Mouse (Mus musculus) midbrain, embryonic 10.5 days (tissue): Measurements from ENCODE around the gene Tbp. TPM values are rescaled to one million over a fixed set of nuclear protein-coding genes. Genes with fewer than 3 reads are reported as not detected.

Experiments used
- DNase-seq: peaks from one replicate; pipeline ENCODE4 v3.0.0-alpha.2; 2017; ENCODE audit warnings: low spot score
- H3K27ac ChIP-seq: fragments of 300-500 bp; sonication (generic); replicated peaks from 2 replicates; pipeline ENCODE4 v1.5.1; 2016; ENCODE audit warnings: mild to moderate bottlenecking
- H3K27me3 ChIP-seq: fragments of 300-500 bp; sonication (generic); 2 replicates; pipeline ENCODE4 v1.6.1; 2016; ENCODE audit warnings: low read depth, mild to moderate bottlenecking; ENCODE audit not compliant: poor library complexity, severe bottlenecking
- H3K36me3 ChIP-seq: fragments of 300-500 bp; sonication (generic); 2 replicates; pipeline ENCODE4 v1.6.1; 2016; ENCODE audit warnings: mild to moderate bottlenecking, moderate library complexity
- H3K4me1 ChIP-seq: fragments of 300-500 bp; sonication (generic); 2 replicates; pipeline ENCODE4 v1.6.1; 2016
- H3K4me3 ChIP-seq: fragments of 300-500 bp; sonication (generic); 2 replicates; pipeline ENCODE4 v1.5.1; 2016; ENCODE audit warnings: mild to moderate bottlenecking, moderate library complexity
- H3K9me3 ChIP-seq: fragments of 300-500 bp; sonication (generic); replicated peaks from 2 replicates; pipeline ENCODE4 v1.6.1; 2016; ENCODE audit warnings: mild to moderate bottlenecking
- WGBS: fragments of 180-500 bp; shearing (Covaris S2); methylation state at CpG from one replicate; pipeline ENCODE4 v1.1.7; 2016; 5-methylcytosine and 5-hydroxymethylcytosine counted together
- polyA plus RNA-seq: library from polyadenylated mRNA; unstranded; fragments of >200 nt; fragmentation: Nextera tagmentation; extraction: Ambion mirVana; gene quantifications from 2 replicates; pipeline ENCODE4 v1.2.1, GENCODE M21; 2016

Gene Tbp
- polyA plus RNA-seq, 1 experiment from 2014 or later = 67.7 TPM

DNA sequence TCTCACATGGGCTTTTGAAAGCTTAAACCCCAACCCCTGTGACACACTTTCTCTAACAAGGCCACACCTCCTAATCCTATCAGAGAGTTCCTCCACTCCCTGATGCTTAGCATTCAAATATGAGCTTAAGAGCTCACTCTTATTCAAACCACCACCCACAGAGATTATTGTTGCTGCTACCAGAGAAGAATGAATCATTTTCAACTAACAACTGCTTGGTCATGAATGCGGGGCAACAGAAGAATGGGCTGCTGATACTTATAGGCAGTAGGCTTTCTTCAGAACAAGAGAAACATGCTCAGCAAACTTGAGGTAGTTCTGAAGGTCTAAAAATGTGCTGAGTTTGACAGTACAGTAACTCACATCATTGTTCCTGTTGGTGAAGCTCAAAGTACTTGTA lies 50.0 kb downstream of the Tbp start:
- Histone ChIP-seq H3K27me3 (no peaks in the 10 kb centered on the region), H3K9me3 (no peaks in the 10 kb centered on the region; the same call in 1 of the 2 replicates), H3K27ac (no peak overlapping the region), H3K4me3 (no peak overlapping the region), H3K4me1 (peaks cover 4% of the 10 kb centered on the region; the same call in 1 of the 2 replicates), H3K36me3 (peaks cover 4% of the 10 kb centered on the region)
- WGBS = 46% methylated on average over 1 of the region's 1 CpGs
- no peak for DNase-seq

DNA sequence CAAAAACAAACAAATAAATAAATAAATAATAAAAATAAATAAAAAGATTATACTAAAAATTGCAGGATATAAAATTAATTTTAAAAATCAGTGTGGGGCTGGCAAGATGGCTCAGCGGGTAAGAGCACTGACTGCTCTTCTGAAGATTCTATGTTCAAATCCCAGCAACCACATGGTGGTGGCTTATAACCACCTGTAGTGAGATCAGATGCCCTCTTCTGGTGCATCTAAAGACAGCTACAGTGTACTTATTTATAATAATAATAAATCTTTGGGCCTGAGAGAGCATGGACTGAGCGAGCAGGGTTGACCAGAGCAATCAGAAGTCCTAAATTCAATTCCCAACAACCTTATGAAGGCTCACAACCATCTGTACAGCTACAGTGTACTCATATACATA lies 60.3 kb downstream of the Tbp start:
- peaks cover 13% of the 10 kb centered on the region; the same call in 1 of the 2 replicates for H3K27me3 ChIP-seq
- H3K9me3 ChIP-seq = no peaks in the 10 kb centered on the region
- no peak for DNase-seq
- H3K4me1 ChIP-seq = peaks cover 9% of the 10 kb centered on the region
- H3K27ac ChIP-seq = no peak overlapping the region
- H3K36me3 ChIP-seq = no peaks in the 10 kb centered on the region
- no peak overlapping the region for H3K4me3 ChIP-seq
- 88% methylated on average over 2 of the region's 2 CpGs for WGBS

DNA sequence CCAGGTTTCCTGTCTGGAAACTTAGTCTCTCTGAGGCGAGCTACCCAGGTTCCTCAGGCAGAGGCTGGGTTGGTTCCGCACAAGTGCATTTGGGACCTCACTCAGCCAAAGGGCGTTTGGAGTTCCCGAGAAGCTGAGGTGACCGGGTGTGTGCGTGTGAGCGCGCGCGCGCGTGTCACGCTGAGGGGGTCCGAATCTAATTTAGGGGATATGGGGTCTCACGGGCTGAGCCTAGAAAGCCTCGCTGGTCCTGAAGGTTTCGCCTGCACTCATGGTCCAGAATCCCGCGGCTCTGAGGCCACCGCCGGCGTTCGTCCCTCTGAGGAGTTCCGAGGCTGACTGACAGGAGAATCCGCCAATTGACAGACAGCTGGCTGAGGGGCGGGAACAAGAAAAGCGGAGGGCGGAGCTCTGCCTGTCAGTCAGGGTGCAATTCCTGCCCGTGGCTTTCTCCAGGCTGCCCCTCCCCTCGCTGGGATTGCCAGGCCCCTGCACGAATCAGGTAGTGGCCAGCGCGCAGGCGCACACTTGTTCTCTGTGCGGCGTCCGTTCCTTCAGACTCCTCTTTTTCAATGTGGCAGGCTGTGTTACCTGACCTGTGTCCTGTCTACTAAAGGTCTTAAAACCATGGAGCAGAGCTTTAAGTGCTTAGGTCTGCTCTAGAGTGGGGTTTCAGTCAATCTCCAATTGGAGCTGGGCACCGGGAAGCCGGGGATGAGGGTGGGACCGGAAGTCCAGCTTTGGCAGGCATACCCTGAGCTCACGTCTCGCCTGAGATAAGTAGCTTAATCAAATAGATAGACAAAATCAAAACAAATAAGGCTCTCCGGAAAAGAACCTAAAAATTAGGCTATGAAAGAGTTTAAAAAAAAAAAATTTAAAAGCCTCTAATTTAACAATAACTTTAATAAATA lies 64.6 kb downstream of the Tbp start, which contains the start of gene Prdm9:
Prdm9 (minus strand) TSS at position 341 of the 914 bp plus-strand sequence.
- under 1% methylated on average over 43 of the region's 43 CpGs for WGBS
- Histone ChIP-seq H3K27ac (peak within 1 kb of the TSS; percentile 91), H3K4me1 (peaks cover 10% of the 10 kb centered on the region), H3K27me3 (peaks cover 13% of the 10 kb centered on the region; the same call in 1 of the 2 replicates), H3K4me3 (peak within 1 kb of the TSS; percentile 76), H3K36me3 (no peaks in the 10 kb centered on the region), H3K9me3 (no peaks in the 10 kb centered on the region)
- peak; percentile 99 for DNase-seq

DNA sequence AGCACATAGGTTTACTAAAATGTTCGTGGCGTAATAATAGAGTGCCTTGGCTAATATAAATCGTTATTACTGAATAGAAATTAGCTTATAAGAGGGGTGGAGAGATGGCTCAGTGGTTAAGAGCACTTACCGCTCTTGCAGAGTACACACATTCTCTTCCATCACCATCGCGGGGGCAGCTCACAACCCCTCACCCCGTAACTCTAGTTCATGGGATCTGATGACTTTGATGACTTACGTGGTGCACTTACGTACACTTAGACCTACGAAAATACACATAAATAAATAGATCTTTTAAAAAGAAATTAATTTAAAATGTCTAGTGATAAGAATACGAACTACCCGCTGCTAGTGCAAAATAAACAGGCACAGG lies 65.2 kb downstream of the Tbp start:
- DNase-seq = no peak
- peak overlapping the region; percentile 91 for H3K27ac ChIP-seq
- H3K4me3 ChIP-seq = peak overlapping the region; percentile 76
- no peaks in the 10 kb centered on the region for H3K36me3 ChIP-seq
- peaks cover 13% of the 10 kb centered on the region; the same call in 1 of the 2 replicates for H3K27me3 ChIP-seq
- H3K9me3 ChIP-seq = no peaks in the 10 kb centered on the region
- peaks cover 10% of the 10 kb centered on the region for H3K4me1 ChIP-seq
- WGBS = 55% methylated on average over 12 of the region's 12 CpGs

DNA sequence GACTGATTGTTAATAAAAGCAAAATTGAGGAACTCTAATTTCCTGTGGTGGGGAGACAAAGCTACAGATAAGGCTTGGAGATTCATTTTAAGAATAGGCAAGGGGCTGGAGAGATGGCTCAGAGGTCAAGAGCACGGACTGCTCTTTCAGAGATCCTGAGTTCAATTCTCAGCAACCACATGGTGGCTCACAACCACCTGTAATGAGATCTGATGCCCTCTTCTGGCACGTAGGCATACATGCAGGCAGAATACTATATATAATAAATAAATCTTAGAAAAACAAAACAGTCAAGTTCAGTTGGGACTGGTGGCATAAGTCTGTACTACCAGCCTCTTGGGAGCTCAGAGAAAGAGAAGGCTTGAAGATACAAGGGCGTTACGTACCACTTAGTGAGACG lies 67.2 kb downstream of the Tbp start:
- H3K27ac ChIP-seq = no peak overlapping the region
- DNase-seq = no peak
- no peak overlapping the region for H3K4me3 ChIP-seq
- 74% methylated on average over 5 of the region's 5 CpGs for WGBS
- H3K9me3 ChIP-seq = no peaks in the 10 kb centered on the region
- H3K27me3 ChIP-seq = peaks cover 13% of the 10 kb centered on the region; the same call in 1 of the 2 replicates
- peaks cover 10% of the 10 kb centered on the region for H3K4me1 ChIP-seq
- H3K36me3 ChIP-seq = no peaks in the 10 kb centered on the region

DNA sequence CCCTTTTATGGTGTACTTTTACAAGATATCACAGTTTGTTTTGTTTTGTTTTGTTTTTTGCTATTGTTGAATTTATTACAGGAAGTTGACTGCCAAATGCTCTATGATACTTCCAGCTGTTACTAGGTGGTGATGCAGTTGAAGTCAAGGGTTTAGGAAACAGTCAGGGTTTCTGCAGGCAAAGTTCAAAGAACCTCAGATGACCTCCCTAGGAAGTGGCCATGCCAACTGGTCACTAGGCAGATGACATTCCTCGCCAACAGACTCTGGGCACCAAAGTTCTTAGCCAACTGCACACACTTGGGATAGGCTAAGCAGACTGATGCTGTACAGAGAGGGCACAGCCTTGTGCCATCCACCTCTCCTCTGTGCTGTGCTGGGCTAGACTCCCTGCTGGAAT lies 75.4 kb downstream of the Tbp start:
- WGBS = 71% methylated on average over 1 of the region's 1 CpGs
- DNase-seq = no peak
- no peak overlapping the region for H3K4me3 ChIP-seq

DNA sequence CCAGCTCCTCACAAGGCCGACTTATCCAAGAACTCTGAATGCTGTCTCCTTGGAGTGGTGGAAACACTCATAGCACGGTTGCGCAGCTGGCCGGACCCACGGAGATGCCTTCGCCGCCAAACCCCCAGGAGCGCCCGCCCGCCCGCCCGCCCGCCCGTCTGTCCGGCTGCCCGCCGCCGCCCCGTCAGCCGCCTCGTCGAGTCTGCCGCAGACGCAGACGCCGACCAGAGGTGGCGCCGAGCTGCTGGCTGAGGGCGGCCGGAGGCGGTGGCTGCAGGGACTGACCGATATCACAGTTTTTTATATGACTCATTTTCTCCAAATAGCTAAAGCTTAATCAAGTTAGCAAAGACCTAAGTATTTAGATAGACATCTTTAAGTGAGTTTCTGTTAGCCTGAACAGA lies 77.6 kb downstream of the Tbp start:
- 1% methylated on average over 32 of the region's 32 CpGs for WGBS
- no peak overlapping the region for H3K27ac ChIP-seq
- H3K36me3 ChIP-seq = no peaks in the 10 kb centered on the region
- DNase-seq = peak; percentile 63
- H3K4me1 ChIP-seq = peaks cover 3% of the 10 kb centered on the region; the same call in 1 of the 2 replicates
- H3K4me3 ChIP-seq = peak overlapping the region; percentile 52
- peaks cover 35% of the 10 kb centered on the region for H3K27me3 ChIP-seq
- no peaks in the 10 kb centered on the region for H3K9me3 ChIP-seq

More for the DNA sequence above, 75.4 kb downstream of the Tbp start:
- H3K36me3 ChIP-seq = no peaks in the 10 kb centered on the region
- H3K9me3 ChIP-seq = no peaks in the 10 kb centered on the region
- no peak overlapping the region for H3K27ac ChIP-seq
- H3K27me3 ChIP-seq = peaks cover 35% of the 10 kb centered on the region
- H3K4me1 ChIP-seq = peaks cover 3% of the 10 kb centered on the region; the same call in 1 of the 2 replicates

Other genes starting within 250 kb of the Tbp start
- 68.1 and 80.9 TPM in 2 replicates for gene Dll1, start 123.0 kb upstream of the Tbp start, polyA plus RNA-seq
- 27.4 and 34.7 TPM in 2 replicates for gene Fam120b, start 103.7 kb upstream of the Tbp start, polyA plus RNA-seq
- 279 and 297 TPM in 2 replicates for gene Psmb1, start 137 bp upstream of the Tbp start, polyA plus RNA-seq
- 47.1 and 52.9 TPM in 2 replicates for gene Pdcd2, start 27.4 kb downstream of the Tbp start, polyA plus RNA-seq
- 3.6 and 3.7 TPM in 2 replicates for gene Prdm9, start 64.5 kb downstream of the Tbp start, polyA plus RNA-seq
- 36.3 and 39.0 TPM in 2 replicates for gene Chd1, start 205.1 kb downstream of the Tbp start, polyA plus RNA-seq